Mouse (Mus musculus): ENCODE data around the gene Srcin1. TPM values are rescaled to one million over a fixed set of nuclear protein-coding genes. Genes with fewer than 3 reads are reported as not detected.

Gene Srcin1
- polyA plus RNA-seq, 1 experiment, result 0.01 TPM

GRCm38 (mm10) chr11:97618368-97618767 lies 42.4 kb upstream of the Srcin1 start:
- TF ChIP-seq MYOD1 (IDR thresholded peaks at IDR 0.05; ENCODE audit: control insufficient read depth, insufficient read length, low read depth), result no peak
- Histone ChIP-seq H3K4me3 (ENCODE audit: insufficient read depth, poor library complexity, severe bottlenecking) (no peak overlapping the region), H3K27me3 (ENCODE audit: control insufficient read depth, insufficient read depth, insufficient read length) (peaks cover 39% of the 10 kb centered on the region), H3K79me2 (ENCODE audit: control insufficient read depth, insufficient read depth) (no peaks in the 10 kb centered on the region), H3K36me3 (ENCODE audit: control insufficient read depth, insufficient read depth) (no peaks in the 10 kb centered on the region), H3K79me3 (ENCODE audit: low read depth) (no peaks in the 10 kb centered on the region), H3ac (ENCODE audit: control insufficient read depth, insufficient read length, low read depth) (no peak overlapping the region)

- TF ChIP-seq CTCF (IDR thresholded peaks at IDR 0.05; ENCODE audit: control insufficient read depth, insufficient read depth, insufficient read length), result no peak
Measured at GRCm38 (mm10) chr11:97615276-97615675, 39.3 kb upstream of the Srcin1 start.

GRCm38 (mm10) chr11:97611076-97611475 lies 35.1 kb upstream of the Srcin1 start:
- no peak overlapping the region for H3K4me3 ChIP-seq (ENCODE audit: insufficient read depth, poor library complexity, severe bottlenecking)
- peaks cover 68% of the 10 kb centered on the region for H3K27me3 ChIP-seq (ENCODE audit: control insufficient read depth, insufficient read depth, insufficient read length)
- H3K79me3 ChIP-seq (ENCODE audit: low read depth), result no peaks in the 10 kb centered on the region
- H3K79me2 ChIP-seq (ENCODE audit: control insufficient read depth, insufficient read depth), result no peaks in the 10 kb centered on the region
- no peaks in the 10 kb centered on the region for H3K36me3 ChIP-seq (ENCODE audit: control insufficient read depth, insufficient read depth)
- H3ac ChIP-seq (ENCODE audit: control insufficient read depth, insufficient read length, low read depth), result no peak overlapping the region
- TF ChIP-seq USF1 (IDR thresholded peaks at IDR 0.05; ENCODE audit: low read depth) (no peak), MAX (IDR thresholded peaks at IDR 0.05) (no peak), MYOD1 (IDR thresholded peaks at IDR 0.05; ENCODE audit: control insufficient read depth, insufficient read length, low read depth) (no peak), FOSL1 (IDR thresholded peaks at IDR 0.05; ENCODE audit: insufficient read depth, low read length, poor library complexity, severe bottlenecking) (no peak), CTCF (IDR thresholded peaks at IDR 0.05; ENCODE audit: control insufficient read depth, insufficient read depth, insufficient read length) (no peak), CEBPB (IDR thresholded peaks at IDR 0.05; ENCODE audit: low read depth) (no peak), MYOG (IDR thresholded peaks at IDR 0.05; ENCODE audit: control insufficient read depth, extremely low read depth, insufficient read length) (no peak)

More at GRCm38 (mm10) chr11:97615276-97615675, 39.3 kb upstream of the Srcin1 start:
- H3ac ChIP-seq (ENCODE audit: control insufficient read depth, insufficient read length, low read depth), result no peak overlapping the region
- H3K79me2 ChIP-seq (ENCODE audit: control insufficient read depth, insufficient read depth), result no peaks in the 10 kb centered on the region
- no peak overlapping the region for H3K4me3 ChIP-seq (ENCODE audit: insufficient read depth, poor library complexity, severe bottlenecking)
- no peaks in the 10 kb centered on the region for H3K36me3 ChIP-seq (ENCODE audit: control insufficient read depth, insufficient read depth)
- H3K27me3 ChIP-seq (ENCODE audit: control insufficient read depth, insufficient read depth, insufficient read length), result peaks cover 65% of the 10 kb centered on the region
- H3K79me3 ChIP-seq (ENCODE audit: low read depth), result no peaks in the 10 kb centered on the region

GRCm38 (mm10) chr11:97609743-97610142 lies 33.8 kb upstream of the Srcin1 start:
- H3K4me3 ChIP-seq (ENCODE audit: insufficient read depth, poor library complexity, severe bottlenecking), result no peak overlapping the region
- H3K79me2 ChIP-seq (ENCODE audit: control insufficient read depth, insufficient read depth), result no peaks in the 10 kb centered on the region
- no peaks in the 10 kb centered on the region for H3K36me3 ChIP-seq (ENCODE audit: control insufficient read depth, insufficient read depth)
- no peak for TF ChIP-seq CEBPB (IDR thresholded peaks at IDR 0.05; ENCODE audit: low read depth)
- no peak for TF ChIP-seq USF1 (IDR thresholded peaks at IDR 0.05; ENCODE audit: low read depth)
- no peak for TF ChIP-seq CTCF (IDR thresholded peaks at IDR 0.05; ENCODE audit: control insufficient read depth, insufficient read depth, insufficient read length)
- TF ChIP-seq FOSL1 (IDR thresholded peaks at IDR 0.05; ENCODE audit: insufficient read depth, low read length, poor library complexity, severe bottlenecking), result no peak
- TF ChIP-seq MYOD1 (IDR thresholded peaks at IDR 0.05; ENCODE audit: control insufficient read depth, insufficient read length, low read depth), result no peak
- TF ChIP-seq MAX (IDR thresholded peaks at IDR 0.05), result no peak
- no peak for TF ChIP-seq MYOG (IDR thresholded peaks at IDR 0.05; ENCODE audit: control insufficient read depth, extremely low read depth, insufficient read length)
- no peaks in the 10 kb centered on the region for H3K79me3 ChIP-seq (ENCODE audit: low read depth)
- H3K27me3 ChIP-seq (ENCODE audit: control insufficient read depth, insufficient read depth, insufficient read length), result peaks cover 67% of the 10 kb centered on the region
- no peak overlapping the region for H3ac ChIP-seq (ENCODE audit: control insufficient read depth, insufficient read length, low read depth)

- Histone ChIP-seq H3K79me3 (ENCODE audit: low read depth) (no peaks in the 10 kb centered on the region), H3ac (ENCODE audit: control insufficient read depth, insufficient read length, low read depth) (no peak overlapping the region), H3K36me3 (ENCODE audit: control insufficient read depth, insufficient read depth) (no peaks in the 10 kb centered on the region), H3K4me3 (ENCODE audit: insufficient read depth, poor library complexity, severe bottlenecking) (no peak overlapping the region), H3K79me2 (ENCODE audit: control insufficient read depth, insufficient read depth) (no peaks in the 10 kb centered on the region), H3K27me3 (ENCODE audit: control insufficient read depth, insufficient read depth, insufficient read length) (peaks cover 70% of the 10 kb centered on the region)
- TF ChIP-seq CTCF (IDR thresholded peaks at IDR 0.05; ENCODE audit: control insufficient read depth, insufficient read depth, insufficient read length), result no peak
- no peak for TF ChIP-seq MYOG (IDR thresholded peaks at IDR 0.05; ENCODE audit: control insufficient read depth, extremely low read depth, insufficient read length)
- no peak for TF ChIP-seq CEBPB (IDR thresholded peaks at IDR 0.05; ENCODE audit: low read depth)
- TF ChIP-seq USF1 (IDR thresholded peaks at IDR 0.05; ENCODE audit: low read depth), result no peak
- no peak for TF ChIP-seq FOSL1 (IDR thresholded peaks at IDR 0.05; ENCODE audit: insufficient read depth, low read length, poor library complexity, severe bottlenecking)
- no peak for TF ChIP-seq MAX (IDR thresholded peaks at IDR 0.05)
- no peak for TF ChIP-seq MYOD1 (IDR thresholded peaks at IDR 0.05; ENCODE audit: control insufficient read depth, insufficient read length, low read depth)
Measured at GRCm38 (mm10) chr11:97608933-97609332, 32.9 kb upstream of the Srcin1 start.

- H3K27me3 ChIP-seq (ENCODE audit: control insufficient read depth, insufficient read depth, insufficient read length), result peaks cover 70% of the 10 kb centered on the region
- H3K79me2 ChIP-seq (ENCODE audit: control insufficient read depth, insufficient read depth), result no peaks in the 10 kb centered on the region
- no peaks in the 10 kb centered on the region for H3K36me3 ChIP-seq (ENCODE audit: control insufficient read depth, insufficient read depth)
- no peak overlapping the region for H3K4me3 ChIP-seq (ENCODE audit: insufficient read depth, poor library complexity, severe bottlenecking)
- H3K79me3 ChIP-seq (ENCODE audit: low read depth), result no peaks in the 10 kb centered on the region
- no peak for TF ChIP-seq FOSL1 (IDR thresholded peaks at IDR 0.05; ENCODE audit: insufficient read depth, low read length, poor library complexity, severe bottlenecking)
- TF ChIP-seq USF1 (IDR thresholded peaks at IDR 0.05; ENCODE audit: low read depth), result no peak
- TF ChIP-seq MYOG (IDR thresholded peaks at IDR 0.05; ENCODE audit: control insufficient read depth, extremely low read depth, insufficient read length), result no peak
- TF ChIP-seq MAX (IDR thresholded peaks at IDR 0.05), result no peak
- TF ChIP-seq CEBPB (IDR thresholded peaks at IDR 0.05; ENCODE audit: low read depth), result no peak
- no peak for TF ChIP-seq CTCF (IDR thresholded peaks at IDR 0.05; ENCODE audit: control insufficient read depth, insufficient read depth, insufficient read length)
- no peak for TF ChIP-seq MYOD1 (IDR thresholded peaks at IDR 0.05; ENCODE audit: control insufficient read depth, insufficient read length, low read depth)
- no peak overlapping the region for H3ac ChIP-seq (ENCODE audit: control insufficient read depth, insufficient read length, low read depth)
Measured at GRCm38 (mm10) chr11:97607056-97607725, 31.2 kb upstream of the Srcin1 start.

All from C2C12 (cell line).